Mouse (Mus musculus): ENCODE measurements around the gene Tfpi. TPM values are rescaled to one million over a fixed set of nuclear protein-coding genes. Genes with fewer than 3 reads are reported as not detected.

Tfpi gene
- 11.6 and 16.2 TPM in 2 replicates for total RNA-seq (2014; rRNA removed)
- 11.4 and 11.7 TPM in 2 replicates for polyA plus RNA-seq (2015; fragmentation: Nextera tagmentation; extraction: Ambion mirVana)

- H3K36me3 ChIP-seq (ENCODE audit: insufficient read depth), result no peaks in the 10 kb centered on the region
- WGBS, result 73% methylated on average over 4 of the region's 4 CpGs
- no peaks in the 10 kb centered on the region for H3K4me1 ChIP-seq (ENCODE audit: insufficient read depth)
- H3K9me3 ChIP-seq (ENCODE audit: low read length), result no peaks in the 10 kb centered on the region
- no peak within 1 kb of the TSS for H3K4me2 ChIP-seq (ENCODE audit: low read depth)
- no peaks in the 10 kb centered on the region for H3K27me3 ChIP-seq (ENCODE audit: insufficient read depth, low read length)
- TF ChIP-seq CTCF (IDR thresholded peaks at IDR 0.05; ENCODE audit: low read depth), result no peak
- no peak within 1 kb of the TSS for H3K4me3 ChIP-seq (ENCODE audit: low read depth, low read length)
- no peak for DNase-seq
- H3K9ac ChIP-seq, result no peak within 1 kb of the TSS
- no peak within 1 kb of the TSS for H3K27ac ChIP-seq (ENCODE audit: low read depth, low read length)
- no peak for ATAC-seq
Observed at GRCm38 (mm10) chr2:84476577-84476976, at the start of gene Tfpi. Gene Tfpi, minus strand, starts transcription at chr2:84476775.

- H3K27ac ChIP-seq (ENCODE audit: low read depth, low read length), result no peak overlapping the region
- H3K4me2 ChIP-seq (ENCODE audit: low read depth), result no peak overlapping the region
- no peaks in the 10 kb centered on the region for H3K36me3 ChIP-seq (ENCODE audit: insufficient read depth)
- ATAC-seq, result no peak
- no peaks in the 10 kb centered on the region for H3K4me1 ChIP-seq (ENCODE audit: insufficient read depth)
- no peaks in the 10 kb centered on the region for H3K27me3 ChIP-seq (ENCODE audit: insufficient read depth, low read length)
- H3K9ac ChIP-seq, result no peak overlapping the region
- H3K4me3 ChIP-seq (ENCODE audit: low read depth, low read length), result no peak overlapping the region
- 73% methylated on average over 7 of the region's 7 CpGs for WGBS
- no peak for DNase-seq
- TF ChIP-seq CTCF (IDR thresholded peaks at IDR 0.05; ENCODE audit: low read depth), result no peak
- no peaks in the 10 kb centered on the region for H3K9me3 ChIP-seq (ENCODE audit: low read length)
Observed at GRCm38 (mm10) chr2:84526221-84526620, 49.6 kb upstream of the Tfpi start.

GRCm38 (mm10) chr2:84525806-84526205 is 49.2 kb upstream of the Tfpi start:
- no peaks in the 10 kb centered on the region for H3K27me3 ChIP-seq (ENCODE audit: insufficient read depth, low read length)
- no peak overlapping the region for H3K4me3 ChIP-seq (ENCODE audit: low read depth, low read length)
- WGBS, result 70% methylated on average over 6 of the region's 6 CpGs
- ATAC-seq (no peak), DNase-seq (no peak)
- H3K4me2 ChIP-seq (ENCODE audit: low read depth), result no peak overlapping the region
- TF ChIP-seq CTCF (IDR thresholded peaks at IDR 0.05; ENCODE audit: low read depth), result no peak
- H3K9me3 ChIP-seq (ENCODE audit: low read length), result no peaks in the 10 kb centered on the region
- no peaks in the 10 kb centered on the region for H3K4me1 ChIP-seq (ENCODE audit: insufficient read depth)
- no peaks in the 10 kb centered on the region for H3K36me3 ChIP-seq (ENCODE audit: insufficient read depth)
- H3K9ac ChIP-seq, result no peak overlapping the region
- no peak overlapping the region for H3K27ac ChIP-seq (ENCODE audit: low read depth, low read length)

- Histone ChIP-seq H3K4me3 (ENCODE audit: low read depth, low read length) (no peak overlapping the region), H3K4me1 (ENCODE audit: insufficient read depth) (no peaks in the 10 kb centered on the region), H3K9ac (no peak overlapping the region), H3K27me3 (ENCODE audit: insufficient read depth, low read length) (no peaks in the 10 kb centered on the region), H3K9me3 (ENCODE audit: low read length) (no peaks in the 10 kb centered on the region), H3K4me2 (ENCODE audit: low read depth) (no peak overlapping the region), H3K36me3 (ENCODE audit: insufficient read depth) (no peaks in the 10 kb centered on the region), H3K27ac (ENCODE audit: low read depth, low read length) (no peak overlapping the region)
- DNase-seq (no peak), ATAC-seq (no peak)
- 88% methylated on average over 5 of the region's 5 CpGs for WGBS
- TF ChIP-seq CTCF (IDR thresholded peaks at IDR 0.05; ENCODE audit: low read depth), result no peak
Observed at GRCm38 (mm10) chr2:84525047-84525446, 48.5 kb upstream of the Tfpi start.

GRCm38 (mm10) chr2:84523994-84524393 is 47.4 kb upstream of the Tfpi start:
- no peak overlapping the region for H3K4me2 ChIP-seq (ENCODE audit: low read depth)
- H3K9ac ChIP-seq, result no peak overlapping the region
- H3K9me3 ChIP-seq (ENCODE audit: low read length), result no peaks in the 10 kb centered on the region
- TF ChIP-seq CTCF (IDR thresholded peaks at IDR 0.05; ENCODE audit: low read depth), result no peak
- H3K27me3 ChIP-seq (ENCODE audit: insufficient read depth, low read length), result no peaks in the 10 kb centered on the region
- 81% methylated on average over 6 of the region's 6 CpGs for WGBS
- no peak for ATAC-seq
- no peaks in the 10 kb centered on the region for H3K4me1 ChIP-seq (ENCODE audit: insufficient read depth)
- no peaks in the 10 kb centered on the region for H3K36me3 ChIP-seq (ENCODE audit: insufficient read depth)
- H3K4me3 ChIP-seq (ENCODE audit: low read depth, low read length), result no peak overlapping the region
- DNase-seq, result no peak
- no peak overlapping the region for H3K27ac ChIP-seq (ENCODE audit: low read depth, low read length)

GRCm38 (mm10) chr2:84523103-84523865 is 46.7 kb upstream of the Tfpi start:
- no peaks in the 10 kb centered on the region for H3K36me3 ChIP-seq (ENCODE audit: insufficient read depth)
- no peak overlapping the region for H3K4me2 ChIP-seq (ENCODE audit: low read depth)
- no peak for ATAC-seq
- H3K27me3 ChIP-seq (ENCODE audit: insufficient read depth, low read length), result no peaks in the 10 kb centered on the region
- H3K4me3 ChIP-seq (ENCODE audit: low read depth, low read length), result no peak overlapping the region
- H3K4me1 ChIP-seq (ENCODE audit: insufficient read depth), result no peaks in the 10 kb centered on the region
- no peak for TF ChIP-seq CTCF (IDR thresholded peaks at IDR 0.05; ENCODE audit: low read depth)
- no peak overlapping the region for H3K27ac ChIP-seq (ENCODE audit: low read depth, low read length)
- no peak overlapping the region for H3K9ac ChIP-seq
- WGBS, result 84% methylated on average over 6 of the region's 6 CpGs
- no peaks in the 10 kb centered on the region for H3K9me3 ChIP-seq (ENCODE audit: low read length)
- DNase-seq, result no peak

GRCm38 (mm10) chr2:84519514-84520067 is 43.0 kb upstream of the Tfpi start:
- 58% methylated on average over 12 of the region's 12 CpGs for WGBS
- Histone ChIP-seq H3K9ac (no peak overlapping the region), H3K4me1 (ENCODE audit: insufficient read depth) (no peaks in the 10 kb centered on the region), H3K4me3 (ENCODE audit: low read depth, low read length) (no peak overlapping the region), H3K27me3 (ENCODE audit: insufficient read depth, low read length) (no peaks in the 10 kb centered on the region), H3K27ac (ENCODE audit: low read depth, low read length) (no peak overlapping the region), H3K4me2 (ENCODE audit: low read depth) (no peak overlapping the region), H3K9me3 (ENCODE audit: low read length) (no peaks in the 10 kb centered on the region), H3K36me3 (ENCODE audit: insufficient read depth) (no peaks in the 10 kb centered on the region)
- no peak for DNase-seq
- ATAC-seq, result no peak
- no peak for TF ChIP-seq CTCF (IDR thresholded peaks at IDR 0.05; ENCODE audit: low read depth)
